Mouse (Mus musculus): Measurements from ENCODE around the gene Pcdh9. TPM values are rescaled to one million over a fixed set of nuclear protein-coding genes. Genes with fewer than 3 reads are reported as not detected.
A peak's percentile ranks its signal among the peaks of the same experiment; 100 is the strongest.

The Pcdh9 gene
- total RNA-seq, 2 experiments from 2014 or later, result 2.7 to 3.3 TPM

- no peak for DNase-seq
These were observed 516.3 kb downstream of the Pcdh9 start for GRCm38 (mm10) chr14:93374181-93374580.

GRCm38 (mm10) chr14:93354150-93354549 lies 536.3 kb downstream of the Pcdh9 start:
- DNase-seq, result no peak

DNA sequence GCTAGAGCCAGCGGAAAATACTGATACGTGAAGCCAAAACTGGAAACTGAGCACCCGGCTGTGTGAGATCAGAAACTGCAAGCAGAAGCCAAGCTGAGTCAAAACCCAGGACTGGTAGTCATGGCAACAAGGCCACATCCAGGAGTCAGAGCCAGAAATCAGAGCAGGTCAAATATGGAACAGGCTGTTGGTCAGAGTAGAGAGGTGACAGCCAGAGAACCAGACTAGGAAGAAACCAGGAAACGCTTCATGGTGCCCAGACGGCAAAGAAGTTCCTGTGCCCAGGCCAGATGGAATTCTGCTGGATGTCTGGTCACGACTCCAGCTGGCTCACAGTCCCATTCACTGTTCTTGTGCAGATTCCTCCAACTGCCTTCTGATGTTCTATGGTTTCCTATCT lies 539.6 kb downstream of the Pcdh9 start:
- peak; percentile 31 for DNase-seq

GRCm38 (mm10) chr14:93349166-93349565 lies 541.3 kb downstream of the Pcdh9 start:
- DNase-seq, result no peak

DNA sequence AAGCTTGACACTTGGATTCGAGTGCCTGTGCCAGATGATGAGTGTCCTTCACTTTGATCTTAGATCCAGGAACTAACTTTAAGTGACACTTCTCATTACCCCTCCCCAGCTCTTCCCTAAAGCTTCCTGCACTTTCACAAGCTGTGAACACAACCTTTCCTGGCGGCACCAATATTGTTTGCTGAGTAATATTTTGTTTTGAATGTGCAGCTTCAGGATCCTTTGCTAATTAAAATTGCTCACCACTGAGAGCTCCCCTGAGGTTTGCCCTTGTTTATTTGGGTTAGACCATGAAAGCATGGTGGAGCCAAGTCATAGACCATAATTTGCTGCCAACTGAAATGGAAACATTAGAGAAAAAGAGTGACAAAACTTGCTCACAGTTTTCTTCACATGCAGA lies 543.4 kb downstream of the Pcdh9 start:
- DNase-seq, result no peak

- DNase-seq, result no peak
These were observed 547.7 kb downstream of the Pcdh9 start for GRCm38 (mm10) chr14:93342781-93343180.

- DNase-seq, result no peak
These were observed 549.1 kb downstream of the Pcdh9 start for GRCm38 (mm10) chr14:93341390-93341789.

- no peak for DNase-seq
These were observed 561.2 kb downstream of the Pcdh9 start for GRCm38 (mm10) chr14:93329247-93329646.

DNA sequence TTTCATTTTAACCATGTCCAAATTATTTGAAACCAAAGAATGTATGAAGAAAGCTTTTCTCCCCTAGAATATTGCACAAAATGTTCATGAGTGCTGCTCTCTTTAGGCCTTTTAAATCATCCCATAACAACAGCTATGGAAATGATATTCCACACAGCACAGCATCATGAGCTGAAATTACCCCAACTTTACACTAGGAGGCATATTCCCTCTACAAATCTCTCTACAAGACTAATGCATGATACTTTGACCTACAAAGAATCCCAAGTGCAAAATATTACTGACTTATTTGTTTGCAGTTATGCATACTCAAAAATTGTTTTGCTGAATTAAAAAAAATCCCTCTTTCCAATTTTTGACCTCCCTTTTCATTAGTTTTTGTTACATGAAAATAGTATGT lies 573.1 kb downstream of the Pcdh9 start:
- no peak for DNase-seq

DNA sequence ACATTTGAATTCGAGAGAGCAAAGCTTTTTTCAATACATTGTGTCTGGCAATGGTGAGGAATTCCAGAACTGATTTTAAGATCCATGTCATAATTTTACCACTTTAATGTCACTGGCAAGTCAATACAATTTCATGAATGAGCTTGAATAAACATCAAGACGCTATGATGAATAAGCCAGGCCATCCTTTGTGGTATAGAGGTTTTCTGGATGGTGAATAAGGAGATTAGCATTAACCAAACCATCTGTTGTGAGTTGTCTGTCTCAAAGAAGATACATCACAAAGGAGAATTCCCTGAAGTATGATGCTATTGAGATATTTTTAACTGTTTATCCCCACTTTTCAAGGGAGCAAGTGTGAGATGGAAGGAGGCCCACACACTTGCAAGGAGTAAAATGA lies 602.1 kb downstream of the Pcdh9 start:
- DNase-seq, result no peak

GRCm38 (mm10) chr14:93287642-93288041 lies 602.8 kb downstream of the Pcdh9 start:
- no peak for DNase-seq

GRCm38 (mm10) chr14:93285136-93285535 lies 605.3 kb downstream of the Pcdh9 start:
- DNase-seq, result no peak

GRCm38 (mm10) chr14:93284009-93284408 lies 606.5 kb downstream of the Pcdh9 start:
- no peak for DNase-seq

DNA sequence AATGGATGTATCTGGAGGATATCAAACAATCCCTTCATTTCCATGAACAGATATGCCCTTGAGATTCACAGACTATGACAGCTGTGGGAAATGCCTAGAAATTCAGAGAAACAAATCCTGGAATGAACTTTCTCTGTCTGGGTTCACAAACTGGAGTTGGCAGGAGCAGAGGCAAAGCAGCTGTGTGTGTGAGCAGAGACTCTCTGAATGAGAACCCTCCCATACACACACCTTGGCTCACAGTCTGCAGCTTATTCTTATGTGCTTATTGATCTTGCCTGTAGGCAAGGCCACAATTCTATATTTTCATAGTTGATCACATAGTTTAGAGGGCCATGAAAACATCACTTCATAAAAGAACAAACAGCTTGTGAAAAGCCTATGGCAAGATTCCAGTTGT lies 614.8 kb downstream of the Pcdh9 start:
- no peak for DNase-seq

- no peak for DNase-seq
These were observed 615.7 kb downstream of the Pcdh9 start for GRCm38 (mm10) chr14:93274767-93275166.

DNA sequence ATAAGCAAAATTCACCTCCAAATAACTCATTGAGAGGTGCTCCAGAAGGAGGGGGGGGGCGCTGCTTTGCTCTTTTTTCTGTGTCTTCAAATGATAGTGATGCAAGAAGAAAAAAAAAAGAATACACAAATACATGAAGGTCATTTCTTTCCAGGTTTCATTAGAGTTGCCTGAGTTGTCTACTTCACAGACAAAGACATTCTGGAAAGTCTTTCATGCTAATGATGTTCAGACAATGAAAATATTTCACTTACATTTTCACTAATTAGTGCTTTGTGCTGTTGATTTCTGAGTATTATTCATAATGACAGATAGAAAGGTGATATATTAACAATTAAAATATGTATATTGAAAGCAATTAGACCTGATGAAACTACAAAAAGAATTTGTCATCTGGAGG lies 637.1 kb downstream of the Pcdh9 start:
- no peak for DNase-seq

DNA sequence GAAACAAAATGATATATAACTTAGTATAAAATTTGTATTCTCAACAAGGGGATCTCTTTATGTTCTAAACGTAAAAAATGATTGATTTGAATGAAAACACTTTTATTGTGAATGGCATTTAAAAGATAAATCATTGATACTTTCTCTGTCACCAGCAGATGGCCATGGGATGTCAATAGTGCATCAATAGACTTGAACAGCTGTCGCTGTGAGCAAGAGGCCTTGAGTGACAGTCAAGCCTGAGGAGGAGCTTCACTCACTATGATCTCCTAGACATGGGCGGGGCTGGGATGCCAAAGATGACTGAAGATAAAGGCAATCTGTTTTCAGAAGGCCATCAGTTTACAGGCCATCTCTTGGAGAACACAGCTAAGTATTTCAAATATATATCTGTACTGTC lies 650.2 kb downstream of the Pcdh9 start:
- no peak for DNase-seq

GRCm38 (mm10) chr14:93234333-93234732 lies 656.1 kb downstream of the Pcdh9 start:
- DNase-seq, result no peak

DNA sequence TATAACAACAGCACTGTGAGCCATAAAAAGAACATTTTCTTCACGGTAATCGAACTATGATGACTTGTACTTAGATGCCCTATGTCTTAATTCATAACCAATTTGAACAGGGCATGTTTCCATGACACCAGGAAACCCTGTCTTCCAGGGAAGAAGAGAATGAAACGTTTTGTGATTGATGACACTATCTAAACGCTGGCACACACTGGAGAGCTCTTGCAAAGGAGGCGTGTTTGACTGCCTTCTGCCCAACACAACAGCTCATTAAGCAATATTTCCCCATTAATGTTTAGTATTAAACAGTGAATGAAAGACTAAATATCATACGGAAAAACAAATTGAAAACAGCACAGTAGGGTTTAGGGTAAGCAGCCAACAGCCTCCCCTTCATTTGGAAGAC lies 656.9 kb downstream of the Pcdh9 start:
- DNase-seq, result no peak

DNA sequence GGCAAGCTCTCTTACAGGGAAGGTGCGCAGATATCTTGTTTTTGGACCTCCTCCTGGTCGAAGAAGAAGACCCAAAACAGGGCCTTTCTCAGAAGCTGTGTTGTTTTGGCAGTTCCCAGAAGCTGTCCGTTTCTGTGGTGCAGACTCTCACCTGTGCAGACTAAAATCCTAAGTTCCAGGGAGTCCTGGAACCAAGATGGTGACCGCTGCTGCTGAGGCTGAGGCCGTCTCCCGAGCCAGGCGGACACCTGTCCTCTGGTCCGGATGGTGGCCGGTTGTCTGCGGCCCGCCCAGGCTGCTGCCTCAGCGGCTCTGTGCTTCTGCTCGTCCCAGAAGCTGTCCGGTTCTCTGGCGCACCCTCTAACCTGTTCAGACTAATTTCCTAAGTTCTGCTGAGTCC lies 675.6 kb downstream of the Pcdh9 start:
- peak; percentile 77 for DNase-seq

DNA sequence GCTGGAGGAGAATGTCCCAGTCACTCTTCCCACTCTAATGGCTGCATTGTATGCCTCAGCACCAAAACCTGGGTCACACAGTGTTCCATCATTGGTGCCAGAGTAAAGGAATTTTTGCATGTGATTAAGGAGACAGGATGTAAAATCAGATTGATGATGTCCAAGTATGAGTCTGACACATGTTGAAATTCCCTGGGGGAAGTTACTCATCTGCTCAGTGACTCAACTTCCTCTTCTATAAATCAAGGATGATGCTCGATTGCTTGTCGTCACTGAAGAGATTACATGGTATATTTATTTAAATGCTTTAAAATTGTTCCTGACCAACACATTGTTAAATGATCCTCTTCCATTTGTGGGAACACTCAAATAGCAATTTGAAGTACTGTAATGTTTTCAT lies 690.7 kb downstream of the Pcdh9 start:
- no peak for DNase-seq

DNA sequence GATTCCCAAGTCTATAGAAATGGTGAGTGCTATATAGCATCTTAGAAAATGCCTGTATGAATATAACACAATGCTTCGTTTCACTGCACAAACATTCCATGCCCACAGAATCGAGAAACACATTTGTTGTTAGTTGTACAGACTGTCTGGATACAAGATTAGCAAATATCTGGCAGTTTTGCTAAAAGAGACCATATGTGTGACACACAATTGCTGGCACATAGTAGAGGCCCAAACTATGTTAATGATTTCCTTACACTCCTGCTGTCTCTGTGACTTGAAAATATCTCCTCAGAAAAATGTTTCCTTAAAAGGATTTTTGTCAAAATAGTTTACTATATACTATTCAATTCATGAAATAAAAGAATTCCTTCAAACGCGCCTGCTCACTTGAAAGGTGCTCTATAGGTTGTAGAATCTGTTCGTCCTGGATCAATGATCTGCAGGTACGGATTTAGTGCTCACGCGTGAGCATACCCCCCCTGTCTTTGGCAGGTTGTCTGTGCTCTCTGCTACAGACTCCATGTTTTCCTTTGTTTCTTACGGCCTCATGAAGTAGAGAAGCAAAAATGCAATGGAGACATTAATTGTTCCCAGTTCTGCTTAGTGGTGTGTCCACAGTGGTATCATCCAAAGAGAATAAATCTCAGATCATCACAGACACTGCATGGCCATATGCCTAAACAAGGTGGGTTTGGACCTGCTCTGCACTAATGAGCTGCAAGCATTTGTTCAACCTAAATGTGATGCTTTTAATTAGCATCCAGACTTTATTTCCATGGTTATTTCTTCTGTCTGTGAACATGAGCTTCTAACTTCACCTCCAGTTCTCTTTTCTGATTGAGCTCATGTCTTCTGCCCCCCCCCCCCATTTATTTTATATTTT lies 707.6 kb downstream of the Pcdh9 start:
- DNase-seq, result no peak

- no peak for DNase-seq
These were observed 721.3 kb downstream of the Pcdh9 start for GRCm38 (mm10) chr14:93169201-93169600.

DNA sequence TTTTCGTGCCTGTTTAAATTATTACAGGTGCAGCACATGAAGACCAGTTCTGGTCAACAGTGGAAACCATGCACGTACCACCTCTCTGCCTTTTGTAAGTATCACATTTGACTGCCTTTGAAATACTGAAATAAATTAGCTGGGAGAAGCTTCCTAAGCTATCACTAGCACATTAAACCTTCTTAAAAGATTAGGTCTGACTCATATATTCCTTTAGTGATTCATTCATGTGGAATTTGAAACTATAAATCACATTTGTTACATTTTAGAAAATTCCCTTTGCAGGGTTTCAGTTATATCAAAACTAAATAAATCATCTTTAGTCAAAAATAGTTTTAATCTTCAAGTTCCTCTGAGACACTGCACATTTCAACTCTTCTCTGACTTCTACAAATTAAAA lies 722.1 kb downstream of the Pcdh9 start:
- DNase-seq, result no peak

DNA sequence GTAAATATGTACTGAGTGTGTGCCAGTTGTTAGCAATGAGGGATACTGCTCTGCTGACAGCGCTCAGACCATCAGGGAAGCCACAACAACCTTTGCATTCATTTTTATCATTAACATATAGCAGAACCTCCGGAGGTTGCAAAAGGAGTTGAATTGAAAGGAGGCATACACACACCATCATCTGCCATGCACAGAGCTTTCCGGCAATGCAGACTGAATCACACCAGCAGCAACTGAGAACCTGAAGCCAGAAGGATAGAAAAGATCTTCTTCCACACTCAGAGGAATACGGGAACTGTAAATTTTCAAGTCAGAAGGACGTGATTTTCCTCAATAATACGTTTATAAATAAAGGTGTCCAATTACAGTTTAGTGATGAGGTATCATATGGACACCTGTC lies 747.1 kb downstream of the Pcdh9 start:
- no peak for DNase-seq
